Mouse (Mus musculus): ENCODE results near the gene Nomo1.

Nomo1 gene

GRCm38 (mm10) chr7:46045882-46046281, 12.4 kb downstream of the Nomo1 start:
- no peak for DNase-seq (ENCODE audit: low spot score in 2 of 2)

- DNase-seq (ENCODE audit: low spot score in 2 of 2), result no peak
Observed at GRCm38 (mm10) chr7:46047873-46048562, 14.5 kb downstream of the Nomo1 start.

- DNase-seq (ENCODE audit: low spot score in 2 of 2), result no peak
Observed at GRCm38 (mm10) chr7:46049981-46050380, 16.5 kb downstream of the Nomo1 start.

GRCm38 (mm10) chr7:46052161-46052821, 18.8 kb downstream of the Nomo1 start:
- no peak for DNase-seq (ENCODE audit: low spot score in 2 of 2)

GRCm38 (mm10) chr7:46053566-46053965, 20.1 kb downstream of the Nomo1 start:
- DNase-seq (ENCODE audit: low spot score in 2 of 2), result no peak

GRCm38 (mm10) chr7:46058882-46059281, 25.4 kb downstream of the Nomo1 start:
- no peak for DNase-seq (ENCODE audit: low spot score in 2 of 2)

GRCm38 (mm10) chr7:46060688-46061087, 27.2 kb downstream of the Nomo1 start:
- DNase-seq (ENCODE audit: low spot score in 2 of 2), result no peak

- DNase-seq (ENCODE audit: low spot score in 2 of 2), result no peak
Observed at GRCm38 (mm10) chr7:46061614-46062013, 28.1 kb downstream of the Nomo1 start.

GRCm38 (mm10) chr7:46063296-46063695, 29.8 kb downstream of the Nomo1 start:
- no peak for DNase-seq (ENCODE audit: low spot score in 2 of 2)

- no peak for DNase-seq (ENCODE audit: low spot score in 2 of 2)
Observed at GRCm38 (mm10) chr7:46068831-46069230, 35.3 kb downstream of the Nomo1 start.

GRCm38 (mm10) chr7:46076844-46077243, 43.3 kb downstream of the Nomo1 start:
- DNase-seq (ENCODE audit: low spot score in 2 of 2), result no peak

- no peak for DNase-seq (ENCODE audit: low spot score in 2 of 2)
Observed at GRCm38 (mm10) chr7:46077675-46078074, 44.2 kb downstream of the Nomo1 start.

- DNase-seq (ENCODE audit: low spot score in 2 of 2), result no peak
Observed at GRCm38 (mm10) chr7:46084024-46084423, 50.5 kb downstream of the Nomo1 start.

- no peak for DNase-seq (ENCODE audit: low spot score in 2 of 2)
Observed at GRCm38 (mm10) chr7:46084839-46085513, 51.5 kb downstream of the Nomo1 start.

GRCm38 (mm10) chr7:46086378-46086777, 52.9 kb downstream of the Nomo1 start:
- no peak for DNase-seq (ENCODE audit: low spot score in 2 of 2)

- DNase-seq (ENCODE audit: low spot score in 2 of 2), result no peak
Observed at GRCm38 (mm10) chr7:46088241-46088640, 54.7 kb downstream of the Nomo1 start.

- DNase-seq (ENCODE audit: low spot score in 2 of 2), result no peak
Observed at GRCm38 (mm10) chr7:46092803-46093202, 59.3 kb downstream of the Nomo1 start.

GRCm38 (mm10) chr7:46096136-46096535, 62.6 kb downstream of the Nomo1 start:
- DNase-seq (ENCODE audit: low spot score in 2 of 2), result peak in 1 of 2 experiments; percentile 68

GRCm38 (mm10) chr7:46097319-46097783, 63.9 kb downstream of the Nomo1 start:
- no peak for DNase-seq (ENCODE audit: low spot score in 2 of 2)

GRCm38 (mm10) chr7:46098221-46098918, 64.9 kb downstream of the Nomo1 start:
- no peak for DNase-seq (ENCODE audit: low spot score in 2 of 2)

GRCm38 (mm10) chr7:46098919-46099286, 65.4 kb downstream of the Nomo1 start:
- no peak for DNase-seq (ENCODE audit: low spot score in 2 of 2)

GRCm38 (mm10) chr7:46099682-46100081, 66.2 kb downstream of the Nomo1 start:
- no peak for DNase-seq (ENCODE audit: low spot score in 2 of 2)
